ENCODE assay signal across 18 mouse cellular contexts in genomic region chr11:118637718-118638117, GRCm38 (mm10).
"Had no signal": no experiment of that assay in that cellular context is flagged by ENCODE, and none has a peak within 500 bp of the region (broad histone marks: within the 10 kb centered on the region; RNA-seq: fewer than 3 reads in every experiment).

No protein-coding gene starts in this region.

- ATAC-seq: midbrain, embryonic 16.5 days had no signal

- H3K27me3 ChIP-seq: midbrain, embryonic 12.5 days; neural tube, embryonic 13.5 days; neural tube, embryonic 15.5 days had no signal

- H3K4me2 ChIP-seq: lung, embryonic 14.5 days; midbrain, embryonic 12.5 days; neural tube, embryonic 13.5 days; neural tube, embryonic 15.5 days had no signal

- H3K27ac ChIP-seq: midbrain, embryonic 10.5 days; midbrain, embryonic 12.5 days; neural tube, embryonic 13.5 days; neural tube, embryonic 15.5 days had no signal

- H3K9me3 ChIP-seq: midbrain, embryonic 10.5 days; midbrain, embryonic 12.5 days; neural tube, embryonic 13.5 days; neural tube, embryonic 15.5 days had no signal

- H3K4me3 ChIP-seq: midbrain, embryonic 10.5 days; midbrain, embryonic 12.5 days; myocyte; neural tube, embryonic 13.5 days; neural tube, embryonic 15.5 days had no signal

- H3K9ac ChIP-seq: lung, embryonic 14.5 days; midbrain, embryonic 12.5 days; neural tube, embryonic 13.5 days; neural tube, embryonic 15.5 days had no signal

- H3K4me1 ChIP-seq: midbrain, embryonic 10.5 days; midbrain, embryonic 12.5 days; neural tube, embryonic 13.5 days had no signal

- DNase-seq: lung, embryonic 14.5 days; lung, postnatal 10 days; lung, postnatal 4 days; midbrain, embryonic 14.5 days; retina, postnatal 1 day; right cerebral cortex, adult 18-20 months; right cerebral cortex, postnatal 25 days; right cerebral cortex, postnatal 4 days; spleen, adult 18-20 months; thymus, adult 18-20 months; thymus, postnatal 14 days; thymus, postnatal 36 days had no signal

- H3K36me3 ChIP-seq: midbrain, embryonic 10.5 days; midbrain, embryonic 12.5 days; neural tube, embryonic 13.5 days; neural tube, embryonic 15.5 days had no signal
